Mouse (Mus musculus) forebrain, embryonic 16.5 days (tissue): ENCODE measurements around the gene Pdcd4. TPM values are rescaled to one million over a fixed set of nuclear protein-coding genes. Genes with fewer than 3 reads are reported as not detected.
A peak's percentile ranks its signal among the peaks of the same experiment; 100 is the strongest.

Experiments used
- ATAC-seq: fragments of 200-750 bp; cut with Nextera tagmentation; 2 replicates; pipeline ENCODE4 v1.8.0; 2017; ENCODE audit warnings: mild to moderate bottlenecking, moderate library complexity
- H3K27ac ChIP-seq: fragments of 300-500 bp; sonication (generic); 2 replicates; pipeline ENCODE4 v1.5.1; 2014; ENCODE audit warnings: low read length, control low read depth
- H3K27me3 ChIP-seq: fragments of 300-500 bp; sonication (generic); replicated peaks from 2 replicates; pipeline ENCODE4 v1.6.1; 2014; ENCODE audit warnings: low read length; ENCODE audit not compliant: control insufficient read depth, insufficient read depth
- H3K36me3 ChIP-seq: fragments of 300-500 bp; sonication (generic); 2 replicates; pipeline ENCODE4 v1.6.1; 2014; ENCODE audit not compliant: control insufficient read depth, insufficient read depth
- H3K4me1 ChIP-seq: fragments of 300-500 bp; sonication (generic); replicated peaks from 2 replicates; pipeline ENCODE4 v1.6.1; 2014; ENCODE audit warnings: low read length; ENCODE audit not compliant: control insufficient read depth, insufficient read depth
- H3K4me2 ChIP-seq: fragments of 300-500 bp; sonication (generic); 2 replicates; pipeline ENCODE4 v1.6.1; 2014; ENCODE audit warnings: mild to moderate bottlenecking, low read length, control low read depth
- H3K4me3 ChIP-seq: fragments of 300-500 bp; sonication (generic); replicated peaks from 2 replicates; pipeline ENCODE4 v1.5.1; 2014; ENCODE audit warnings: mild to moderate bottlenecking, low read length, control low read depth
- H3K9ac ChIP-seq: fragments of 300-500 bp; sonication (generic); replicated peaks from 2 replicates; pipeline ENCODE4 v1.6.1; 2014; ENCODE audit warnings: low read depth, low read length, control low read depth
- H3K9me3 ChIP-seq: fragments of 300-500 bp; sonication (generic); 2 replicates; pipeline ENCODE4 v1.6.1; 2016; ENCODE audit warnings: low read length; ENCODE audit not compliant: control insufficient read depth
- WGBS: fragments of 180-500 bp; shearing (Covaris S2); extraction: QIAGEN DNeasy Blood & Tissue Kit; methylation state at CpG from one replicate; pipeline ENCODE4 v1.1.7; 2014; 5-methylcytosine and 5-hydroxymethylcytosine counted together
- polyA plus RNA-seq: library from polyadenylated mRNA; unstranded; fragments of >200 nt; fragmentation: Nextera tagmentation; extraction: Ambion mirVana; gene quantifications from 2 replicates; pipeline ENCODE4 v1.2.1, GENCODE M21; 2015

Gene Pdcd4
- polyA plus RNA-seq, 1 experiment from 2014 or later, result 76.7 TPM

- no peaks in the 10 kb centered on the region for H3K36me3 ChIP-seq
- 28% methylated on average over 5 of the region's 5 CpGs for WGBS
- no peaks in the 10 kb centered on the region for H3K27me3 ChIP-seq
- no peak for ATAC-seq
- H3K4me3 ChIP-seq, result no peak overlapping the region
- peak overlapping the region; percentile 5; the same call in 1 of the 2 replicates for H3K4me2 ChIP-seq
- no peaks in the 10 kb centered on the region for H3K9me3 ChIP-seq
- H3K9ac ChIP-seq, result no peak overlapping the region
- H3K4me1 ChIP-seq, result peaks cover 67% of the 10 kb centered on the region
- H3K27ac ChIP-seq, result no peak overlapping the region
Measured at GRCm38 (mm10) chr19:53855781-53856180, 36.2 kb upstream of the Pdcd4 start.

- 33% methylated on average over 9 of the region's 9 CpGs for WGBS
Measured at GRCm38 (mm10) chr19:53856794-53857193, 35.2 kb upstream of the Pdcd4 start.

GRCm38 (mm10) chr19:53857962-53858361 lies 34.1 kb upstream of the Pdcd4 start:
- WGBS, result 74% methylated on average over 6 of the region's 6 CpGs
- no peak overlapping the region for H3K9ac ChIP-seq
- H3K4me2 ChIP-seq, result no peak overlapping the region
- no peaks in the 10 kb centered on the region for H3K9me3 ChIP-seq
- no peak overlapping the region for H3K4me3 ChIP-seq
- H3K27ac ChIP-seq, result no peak overlapping the region
- H3K4me1 ChIP-seq, result peaks cover 45% of the 10 kb centered on the region
- no peak for ATAC-seq
- H3K36me3 ChIP-seq, result no peaks in the 10 kb centered on the region
- no peaks in the 10 kb centered on the region for H3K27me3 ChIP-seq

More at GRCm38 (mm10) chr19:53856794-53857193, 35.2 kb upstream of the Pdcd4 start:
- Histone ChIP-seq H3K9ac (0 out of 2 replicates have a peak overlapping the region, but pooled peaks have one; percentile 10), H3K27ac (no peak overlapping the region), H3K4me1 (peaks cover 57% of the 10 kb centered on the region), H3K36me3 (no peaks in the 10 kb centered on the region), H3K4me3 (no peak overlapping the region), H3K4me2 (no peak overlapping the region), H3K9me3 (no peaks in the 10 kb centered on the region), H3K27me3 (no peaks in the 10 kb centered on the region)
- ATAC-seq, result no peak

- ATAC-seq, result no peak
- Histone ChIP-seq H3K9me3 (no peaks in the 10 kb centered on the region), H3K9ac (no peak overlapping the region), H3K27ac (no peak overlapping the region), H3K4me2 (no peak overlapping the region), H3K36me3 (no peaks in the 10 kb centered on the region), H3K4me1 (peaks cover 34% of the 10 kb centered on the region), H3K27me3 (no peaks in the 10 kb centered on the region), H3K4me3 (no peak overlapping the region)
- 29% methylated on average over 9 of the region's 9 CpGs for WGBS
Measured at GRCm38 (mm10) chr19:53859149-53859548, 32.9 kb upstream of the Pdcd4 start.

GRCm38 (mm10) chr19:53859593-53859992 lies 32.4 kb upstream of the Pdcd4 start:
- Histone ChIP-seq H3K9ac (no peak overlapping the region), H3K27me3 (no peaks in the 10 kb centered on the region), H3K4me2 (no peak overlapping the region), H3K4me3 (no peak overlapping the region), H3K9me3 (no peaks in the 10 kb centered on the region), H3K36me3 (no peaks in the 10 kb centered on the region), H3K27ac (no peak overlapping the region), H3K4me1 (peaks cover 34% of the 10 kb centered on the region)
- 54% methylated on average over 7 of the region's 7 CpGs for WGBS
- no peak for ATAC-seq

- H3K27me3 ChIP-seq, result no peaks in the 10 kb centered on the region
- H3K27ac ChIP-seq, result no peak overlapping the region
- no peaks in the 10 kb centered on the region for H3K36me3 ChIP-seq
- no peak overlapping the region for H3K4me3 ChIP-seq
- no peak overlapping the region for H3K4me2 ChIP-seq
- 85% methylated on average over 7 of the region's 7 CpGs for WGBS
- H3K9me3 ChIP-seq, result no peaks in the 10 kb centered on the region
- H3K9ac ChIP-seq, result no peak overlapping the region
- no peak for ATAC-seq
- peaks cover 18% of the 10 kb centered on the region for H3K4me1 ChIP-seq
Measured at GRCm38 (mm10) chr19:53861346-53861745, 30.7 kb upstream of the Pdcd4 start.

GRCm38 (mm10) chr19:53862573-53863246 lies 29.3 kb upstream of the Pdcd4 start:
- WGBS, result 71% methylated on average over 8 of the region's 8 CpGs
- Histone ChIP-seq H3K27ac (no peak overlapping the region), H3K4me3 (no peak overlapping the region), H3K4me2 (no peak overlapping the region), H3K4me1 (peaks cover 5% of the 10 kb centered on the region), H3K9me3 (no peaks in the 10 kb centered on the region), H3K9ac (no peak overlapping the region), H3K36me3 (no peaks in the 10 kb centered on the region), H3K27me3 (no peaks in the 10 kb centered on the region)
- ATAC-seq, result no peak

- Histone ChIP-seq H3K4me1 (no peaks in the 10 kb centered on the region), H3K4me2 (no peak overlapping the region), H3K27me3 (no peaks in the 10 kb centered on the region), H3K9me3 (no peaks in the 10 kb centered on the region), H3K36me3 (no peaks in the 10 kb centered on the region), H3K27ac (no peak overlapping the region), H3K9ac (no peak overlapping the region), H3K4me3 (no peak overlapping the region)
- no peak for ATAC-seq
Measured at GRCm38 (mm10) chr19:53867238-53867637, 24.8 kb upstream of the Pdcd4 start.

- no peak for ATAC-seq
- Histone ChIP-seq H3K9me3 (no peaks in the 10 kb centered on the region), H3K4me2 (no peak overlapping the region)
Measured at GRCm38 (mm10) chr19:53868125-53868524, 23.9 kb upstream of the Pdcd4 start.

GRCm38 (mm10) chr19:53868796-53869195 lies 23.2 kb upstream of the Pdcd4 start:
- ATAC-seq, result no peak
- Histone ChIP-seq H3K4me3 (no peak overlapping the region), H3K36me3 (no peaks in the 10 kb centered on the region), H3K27ac (no peak overlapping the region), H3K4me1 (no peaks in the 10 kb centered on the region), H3K4me2 (no peak overlapping the region), H3K9me3 (no peaks in the 10 kb centered on the region), H3K27me3 (no peaks in the 10 kb centered on the region), H3K9ac (no peak overlapping the region)
- WGBS, result 100% methylated on average over 1 of the region's 1 CpGs

More at GRCm38 (mm10) chr19:53868125-53868524, 23.9 kb upstream of the Pdcd4 start:
- Histone ChIP-seq H3K36me3 (no peaks in the 10 kb centered on the region), H3K27ac (no peak overlapping the region), H3K4me3 (no peak overlapping the region), H3K4me1 (no peaks in the 10 kb centered on the region), H3K27me3 (no peaks in the 10 kb centered on the region), H3K9ac (no peak overlapping the region)
- 85% methylated on average over 6 of the region's 6 CpGs for WGBS
